Mouse (Mus musculus) thymus, adult 2 months (tissue): ENCODE measurements around the gene Dpf3.

Experiments used
- CTCF ChIP-seq: fragments of 200-500 bp; IDR thresholded peaks from 2 replicates; pipeline ENCODE4 v1.5.1; 2012; ENCODE audit warnings: mild to moderate bottlenecking, control low read depth, low read length, moderate library complexity, borderline replicate concordance; ENCODE audit not compliant: control insufficient read depth, poor library complexity, insufficient read depth; ENCODE audit errors: extremely low read depth
- POLR2A ChIP-seq: fragments of 200-500 bp; IDR thresholded peaks from 2 replicates; pipeline ENCODE4 v1.6.1; 2012; ENCODE audit warnings: mild to moderate bottlenecking, low read length, control low read depth, moderate library complexity; ENCODE audit not compliant: control insufficient read depth, poor library complexity, insufficient read depth; ENCODE audit errors: extremely low read depth

DNA sequence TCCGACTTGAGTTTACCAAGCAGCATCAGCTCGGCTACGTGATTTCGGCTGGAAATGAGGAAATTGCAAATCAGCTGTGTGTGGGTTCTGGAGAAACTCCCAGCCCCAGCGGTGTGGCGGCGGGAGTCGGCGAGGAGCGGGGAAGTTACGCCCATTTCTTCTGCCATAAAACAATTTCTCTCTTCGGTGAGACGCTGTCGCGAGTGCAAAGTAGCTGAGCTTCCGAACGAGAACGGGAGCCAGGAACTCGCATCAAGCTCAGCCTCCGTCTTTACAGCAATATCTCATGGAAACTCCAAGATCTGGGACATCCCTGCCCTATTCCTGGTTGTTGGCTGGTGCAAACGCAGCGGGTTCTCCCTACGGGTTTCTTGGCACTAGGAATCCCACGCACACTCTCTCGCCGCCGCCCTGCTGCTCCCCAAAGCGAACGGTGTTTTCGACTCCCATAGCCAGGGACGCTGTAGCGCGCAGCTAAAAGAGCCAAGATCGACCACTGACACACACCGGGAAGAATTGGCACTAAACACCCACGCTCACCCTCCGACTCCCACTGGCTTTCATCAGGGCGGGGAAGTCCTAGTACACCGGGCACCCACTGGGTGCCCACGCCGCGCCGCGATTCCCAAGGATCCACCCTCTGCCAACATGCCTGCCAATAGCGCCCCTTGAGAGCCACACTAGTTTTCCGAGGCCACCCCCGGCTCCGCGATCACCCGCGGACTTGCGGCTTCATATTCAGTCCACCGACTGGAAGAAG is 1.4 kb downstream of the Dpf3 start:
- no peak for TF ChIP-seq CTCF
- no peak for TF ChIP-seq POLR2A
